Mouse (Mus musculus): ENCODE results near the gene Eif3l. TPM values are rescaled to one million over a fixed set of nuclear protein-coding genes. Genes with fewer than 3 reads are reported as not detected.
A peak's percentile ranks its signal among the peaks of the same experiment; 100 is the strongest.

Eif3l gene
- polyA plus RNA-seq, 1 experiment from 2014 or later: 135 TPM

- H3K36me3 ChIP-seq (ENCODE audit: control insufficient read depth, insufficient read depth, low read length): peaks cover 59% of the 10 kb centered on the region
- 79% methylated on average over 10 of the region's 10 CpGs for WGBS
Measured at GRCm38 (mm10) chr15:79124331-79124875, 49.4 kb downstream of the Eif3l start.

GRCm38 (mm10) chr15:79126217-79126932 is 51.4 kb downstream of the Eif3l start:
- TF ChIP-seq EP300 (optimal IDR thresholded peaks at IDR 0.05) (no peak), CTCF (IDR thresholded peaks at IDR 0.05; ENCODE audit: low read depth) (peak; percentile 83)
- H3K27me3 ChIP-seq (ENCODE audit: control insufficient read depth, insufficient read depth, low read length): no peaks in the 10 kb centered on the region
- 79% methylated on average over 13 of the region's 13 CpGs for WGBS
- no peak overlapping the region for H3K9ac ChIP-seq (ENCODE audit: low read length)
- H3K4me3 ChIP-seq (ENCODE audit: low read depth, low read length): no peak overlapping the region
- ATAC-seq (ENCODE audit: low FRiP score, low TSS enrichment): no peak
- H3K27ac ChIP-seq (replicated peaks): no peak overlapping the region
- no peaks in the 10 kb centered on the region for H3K9me3 ChIP-seq (ENCODE audit: control insufficient read depth, low read length)
- DNase-seq (ENCODE audit: low spot score): peak; percentile 66
- H3K4me1 ChIP-seq (replicated peaks; ENCODE audit: control insufficient read depth, insufficient read depth): no peaks in the 10 kb centered on the region
- peaks cover 53% of the 10 kb centered on the region for H3K36me3 ChIP-seq (ENCODE audit: control insufficient read depth, insufficient read depth, low read length)
- no peak overlapping the region for H3K4me2 ChIP-seq (replicated peaks; ENCODE audit: low read depth)

More at GRCm38 (mm10) chr15:79124331-79124875, 49.4 kb downstream of the Eif3l start:
- DNase-seq (ENCODE audit: low spot score) (no peak), ATAC-seq (ENCODE audit: low FRiP score, low TSS enrichment) (no peak)
- no peak overlapping the region for H3K9ac ChIP-seq (ENCODE audit: low read length)
- no peaks in the 10 kb centered on the region for H3K9me3 ChIP-seq (ENCODE audit: control insufficient read depth, low read length)
- H3K27me3 ChIP-seq (ENCODE audit: control insufficient read depth, insufficient read depth, low read length): no peaks in the 10 kb centered on the region
- H3K4me3 ChIP-seq (ENCODE audit: low read depth, low read length): no peak overlapping the region
- no peak overlapping the region for H3K27ac ChIP-seq (replicated peaks)
- TF ChIP-seq CTCF (IDR thresholded peaks at IDR 0.05; ENCODE audit: low read depth) (no peak), EP300 (optimal IDR thresholded peaks at IDR 0.05) (no peak)
- H3K4me2 ChIP-seq (replicated peaks; ENCODE audit: low read depth): no peak overlapping the region
- no peaks in the 10 kb centered on the region for H3K4me1 ChIP-seq (replicated peaks; ENCODE audit: control insufficient read depth, insufficient read depth)

DNA sequence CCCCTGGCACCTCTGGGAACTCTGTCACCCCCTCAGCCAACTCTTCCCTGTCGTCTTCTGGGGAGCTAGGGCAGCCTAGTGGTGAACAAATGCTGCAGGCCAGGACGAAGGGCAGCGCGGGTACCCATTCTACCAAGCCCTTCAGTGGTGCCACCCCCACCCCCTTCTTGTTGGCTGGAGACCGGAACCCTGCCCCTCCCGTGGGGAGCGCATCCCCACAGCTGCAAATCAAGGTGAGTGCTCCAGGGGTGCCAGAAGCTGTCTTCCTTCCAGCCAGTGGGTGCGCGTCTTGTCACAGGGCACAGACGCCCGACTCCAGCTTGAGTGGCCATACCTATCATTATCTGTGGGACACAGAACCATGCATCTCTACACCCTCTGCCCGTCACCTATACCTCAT is 52.1 kb downstream of the Eif3l start:
- Histone ChIP-seq H3K4me1 (replicated peaks; ENCODE audit: control insufficient read depth, insufficient read depth) (no peaks in the 10 kb centered on the region), H3K9ac (ENCODE audit: low read length) (no peak overlapping the region), H3K4me2 (replicated peaks; ENCODE audit: low read depth) (no peak overlapping the region), H3K9me3 (ENCODE audit: control insufficient read depth, low read length) (no peaks in the 10 kb centered on the region), H3K27ac (replicated peaks) (no peak overlapping the region), H3K4me3 (ENCODE audit: low read depth, low read length) (no peak overlapping the region), H3K27me3 (ENCODE audit: control insufficient read depth, insufficient read depth, low read length) (no peaks in the 10 kb centered on the region), H3K36me3 (ENCODE audit: control insufficient read depth, insufficient read depth, low read length) (peaks cover 56% of the 10 kb centered on the region)
- 90% methylated on average over 12 of the region's 12 CpGs for WGBS
- ATAC-seq (ENCODE audit: low FRiP score, low TSS enrichment) (no peak), DNase-seq (ENCODE audit: low spot score) (no peak)
- TF ChIP-seq CTCF (IDR thresholded peaks at IDR 0.05; ENCODE audit: low read depth) (no peak), EP300 (optimal IDR thresholded peaks at IDR 0.05) (no peak)

DNA sequence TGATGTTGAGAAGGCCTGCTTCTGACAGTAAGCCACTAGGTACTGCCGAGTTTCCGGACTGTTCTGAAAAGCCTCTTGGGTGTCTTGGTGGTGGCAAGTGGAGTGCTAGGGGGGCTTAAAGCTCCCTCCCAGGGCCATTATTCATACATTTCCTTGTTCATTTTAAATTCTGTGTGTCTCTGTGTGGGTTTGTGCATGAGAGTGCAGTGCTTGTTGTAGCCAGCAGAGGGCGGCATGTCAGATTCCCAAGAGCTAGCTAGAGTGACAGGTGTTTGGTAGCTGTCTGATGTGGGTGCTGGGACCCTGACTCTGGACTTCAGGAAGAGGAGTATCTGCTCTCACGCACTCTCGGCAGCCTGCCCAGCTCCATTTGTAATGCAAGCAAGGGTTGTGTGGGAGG is 53.2 kb downstream of the Eif3l start:
- Histone ChIP-seq H3K4me2 (replicated peaks; ENCODE audit: low read depth) (no peak overlapping the region), H3K4me1 (replicated peaks; ENCODE audit: control insufficient read depth, insufficient read depth) (no peaks in the 10 kb centered on the region), H3K9ac (ENCODE audit: low read length) (no peak overlapping the region), H3K27ac (replicated peaks) (no peak overlapping the region), H3K4me3 (ENCODE audit: low read depth, low read length) (no peak overlapping the region), H3K27me3 (ENCODE audit: control insufficient read depth, insufficient read depth, low read length) (no peaks in the 10 kb centered on the region), H3K36me3 (ENCODE audit: control insufficient read depth, insufficient read depth, low read length) (peaks cover 57% of the 10 kb centered on the region), H3K9me3 (ENCODE audit: control insufficient read depth, low read length) (no peaks in the 10 kb centered on the region)
- DNase-seq (ENCODE audit: low spot score) (no peak), ATAC-seq (ENCODE audit: low FRiP score, low TSS enrichment) (no peak)
- TF ChIP-seq EP300 (optimal IDR thresholded peaks at IDR 0.05) (no peak), CTCF (IDR thresholded peaks at IDR 0.05; ENCODE audit: low read depth) (peak; percentile 67)
- WGBS: 95% methylated on average over 5 of the region's 5 CpGs

DNA sequence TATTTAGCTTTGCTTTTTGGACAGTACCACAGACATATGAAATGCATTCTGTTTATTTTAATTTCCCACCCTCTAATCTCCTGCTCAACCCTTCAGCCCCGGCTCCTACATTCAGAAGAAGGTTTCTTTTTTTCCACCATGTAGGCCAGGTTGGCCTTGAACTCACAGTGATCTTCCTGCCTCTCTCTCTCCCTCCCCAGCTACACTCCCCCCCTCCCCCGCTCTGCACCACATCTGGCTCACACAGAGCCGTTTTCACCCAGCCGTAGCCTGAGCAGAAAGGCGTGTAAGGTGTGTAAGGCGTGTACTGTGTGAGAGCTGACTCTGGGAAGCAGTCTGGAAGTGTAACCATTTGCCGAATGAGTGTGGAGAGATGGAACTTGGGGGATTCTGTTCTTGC is 54.3 kb downstream of the Eif3l start:
- Histone ChIP-seq H3K27ac (replicated peaks) (no peak overlapping the region), H3K36me3 (ENCODE audit: control insufficient read depth, insufficient read depth, low read length) (peaks cover 61% of the 10 kb centered on the region), H3K4me3 (ENCODE audit: low read depth, low read length) (no peak overlapping the region), H3K9me3 (ENCODE audit: control insufficient read depth, low read length) (no peaks in the 10 kb centered on the region), H3K27me3 (ENCODE audit: control insufficient read depth, insufficient read depth, low read length) (no peaks in the 10 kb centered on the region), H3K4me1 (replicated peaks; ENCODE audit: control insufficient read depth, insufficient read depth) (no peaks in the 10 kb centered on the region), H3K4me2 (replicated peaks; ENCODE audit: low read depth) (no peak overlapping the region), H3K9ac (ENCODE audit: low read length) (no peak overlapping the region)
- no peak for DNase-seq (ENCODE audit: low spot score)
- TF ChIP-seq CTCF (IDR thresholded peaks at IDR 0.05; ENCODE audit: low read depth) (no peak), EP300 (optimal IDR thresholded peaks at IDR 0.05) (no peak)
- no peak for ATAC-seq (ENCODE audit: low FRiP score, low TSS enrichment)
- 68% methylated on average over 7 of the region's 7 CpGs for WGBS

DNA sequence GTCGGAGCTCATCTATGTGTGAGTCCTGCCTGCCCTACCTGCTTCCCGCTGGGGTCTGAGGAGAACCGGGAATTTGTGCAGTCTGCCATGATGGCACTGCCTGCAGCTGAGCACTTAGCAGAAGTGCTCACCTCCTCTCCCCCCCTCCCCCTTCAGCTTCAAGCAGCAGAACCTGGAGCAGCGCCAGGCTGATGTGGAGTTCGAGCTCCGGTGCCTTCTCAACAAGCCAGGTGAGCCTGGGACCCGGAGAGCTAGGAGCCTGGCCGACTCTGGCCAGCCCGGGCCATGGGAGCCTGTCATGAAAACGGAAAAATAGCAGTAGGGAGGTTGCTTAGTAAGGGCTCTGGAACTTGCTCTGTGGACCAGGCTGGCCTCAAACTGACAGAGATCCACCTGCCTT is 55.8 kb downstream of the Eif3l start:
- Histone ChIP-seq H3K36me3 (ENCODE audit: control insufficient read depth, insufficient read depth, low read length) (peaks cover 55% of the 10 kb centered on the region), H3K4me3 (ENCODE audit: low read depth, low read length) (no peak overlapping the region), H3K27ac (replicated peaks) (peak overlapping the region; percentile 78), H3K4me1 (replicated peaks; ENCODE audit: control insufficient read depth, insufficient read depth) (no peaks in the 10 kb centered on the region), H3K4me2 (replicated peaks; ENCODE audit: low read depth) (no peak overlapping the region), H3K27me3 (ENCODE audit: control insufficient read depth, insufficient read depth, low read length) (no peaks in the 10 kb centered on the region), H3K9ac (ENCODE audit: low read length) (no peak overlapping the region), H3K9me3 (ENCODE audit: control insufficient read depth, low read length) (no peaks in the 10 kb centered on the region)
- ATAC-seq (ENCODE audit: low FRiP score, low TSS enrichment) (no peak), DNase-seq (ENCODE audit: low spot score) (no peak)
- TF ChIP-seq CTCF (IDR thresholded peaks at IDR 0.05; ENCODE audit: low read depth): no peak
- WGBS: 67% methylated on average over 10 of the region's 10 CpGs

Data from stomach, postnatal 0 days (tissue).